Mouse (Mus musculus) monocyte, adult 2 months (primary cell): ENCODE measurements around the gene Rtl10.

Experiments
- DNase-seq, 2 experiments: peaks; one replicate each; pipeline ENCODE4 v3.0.0; 2022; ENCODE audit warnings: low spot score in 2 of 2, low read depth in 1 of 2

Gene Rtl10

GRCm38 (mm10) chr16:18498558-18498990 lies at the start of gene Rtl10, which contains the start of gene Gnb1l:
Gene Rtl10 (plus strand): TSS chr16:18498901.
Gene Gnb1l (plus strand): TSS chr16:18498713.
- DNase-seq, result peak; percentile 56 to 80

- DNase-seq, result no peak
Observed at GRCm38 (mm10) chr16:18449005-18449404, 49.7 kb upstream of the Rtl10 start.

GRCm38 (mm10) chr16:18451486-18452181 lies 47.1 kb upstream of the Rtl10 start:
- DNase-seq, result no peak

- DNase-seq, result no peak
Observed at GRCm38 (mm10) chr16:18452361-18452862, 46.3 kb upstream of the Rtl10 start.

GRCm38 (mm10) chr16:18453846-18454245 lies 44.9 kb upstream of the Rtl10 start:
- DNase-seq, result no peak

- no peak for DNase-seq
Observed at GRCm38 (mm10) chr16:18455407-18455806, 43.3 kb upstream of the Rtl10 start.

GRCm38 (mm10) chr16:18458661-18459060 lies 40.0 kb upstream of the Rtl10 start:
- DNase-seq, result no peak

GRCm38 (mm10) chr16:18459335-18459954 lies 39.3 kb upstream of the Rtl10 start:
- no peak for DNase-seq

GRCm38 (mm10) chr16:18459955-18460370 lies 38.7 kb upstream of the Rtl10 start:
- DNase-seq, result no peak

- no peak for DNase-seq
Observed at GRCm38 (mm10) chr16:18460826-18461225, 37.9 kb upstream of the Rtl10 start.

GRCm38 (mm10) chr16:18462031-18462430 lies 36.7 kb upstream of the Rtl10 start:
- DNase-seq, result no peak

GRCm38 (mm10) chr16:18462598-18462997 lies 36.1 kb upstream of the Rtl10 start:
- DNase-seq, result no peak

GRCm38 (mm10) chr16:18464271-18464670 lies 34.4 kb upstream of the Rtl10 start:
- DNase-seq, result no peak

- no peak for DNase-seq
Observed at GRCm38 (mm10) chr16:18470829-18471228, 27.9 kb upstream of the Rtl10 start.

- DNase-seq, result no peak
Observed at GRCm38 (mm10) chr16:18471381-18471955, 27.2 kb upstream of the Rtl10 start.

GRCm38 (mm10) chr16:18471976-18472375 lies 26.7 kb upstream of the Rtl10 start:
- DNase-seq, result no peak

- no peak for DNase-seq
Observed at GRCm38 (mm10) chr16:18472416-18472815, 26.3 kb upstream of the Rtl10 start.

- DNase-seq, result no peak
Observed at GRCm38 (mm10) chr16:18472976-18473375, 25.7 kb upstream of the Rtl10 start.

GRCm38 (mm10) chr16:18474021-18474420 lies 24.7 kb upstream of the Rtl10 start:
- no peak for DNase-seq

GRCm38 (mm10) chr16:18477996-18478395 lies 20.7 kb upstream of the Rtl10 start:
- no peak for DNase-seq

GRCm38 (mm10) chr16:18479667-18480066 lies 19.0 kb upstream of the Rtl10 start:
- no peak for DNase-seq

GRCm38 (mm10) chr16:18480933-18481485 lies 17.7 kb upstream of the Rtl10 start:
- no peak for DNase-seq
